Mouse (Mus musculus): ENCODE results near the gene Necap2. TPM values are rescaled to one million over a fixed set of nuclear protein-coding genes. Genes with fewer than 3 reads are reported as not detected.

The Necap2 gene
- total and polyA plus RNA-seq, 2 experiments from 2014 or later: 43.0 to 51.1 TPM

DNA sequence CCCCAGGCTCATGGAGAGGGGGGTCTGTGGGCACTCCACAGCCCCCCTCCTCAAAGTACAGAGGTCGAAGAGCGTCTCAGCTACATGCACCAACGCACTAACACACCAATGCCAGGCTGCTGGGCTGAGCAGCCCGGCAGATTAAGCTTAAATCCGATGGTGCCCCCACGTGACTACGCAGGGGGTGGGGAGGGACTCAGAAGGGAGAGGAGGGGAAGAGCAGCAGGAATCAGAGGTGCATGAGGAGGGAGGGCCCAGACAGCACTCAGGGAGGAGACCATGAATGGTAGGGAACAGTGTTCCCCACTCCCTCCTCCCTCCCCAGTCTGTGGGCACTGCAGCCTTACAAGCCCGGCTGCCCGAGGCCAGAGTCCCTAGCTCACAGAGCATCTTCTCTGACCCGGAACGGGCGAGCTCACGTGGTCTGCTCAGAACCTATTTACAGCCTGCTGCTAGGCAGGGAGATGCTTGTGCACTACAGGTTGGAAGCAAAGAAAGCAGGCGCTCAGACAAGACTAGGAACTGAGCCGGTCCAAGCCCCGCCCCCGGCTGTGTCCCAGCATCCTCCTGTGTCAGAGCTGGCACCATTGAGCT lies 24.5 kb downstream of the Necap2 start:
- WGBS: 7% methylated on average over 17 of the region's 17 CpGs
- DNase-seq: peak; percentile 85
- peaks cover 40% of the 10 kb centered on the region for H3K4me1 ChIP-seq (ENCODE audit: insufficient read depth)

DNA sequence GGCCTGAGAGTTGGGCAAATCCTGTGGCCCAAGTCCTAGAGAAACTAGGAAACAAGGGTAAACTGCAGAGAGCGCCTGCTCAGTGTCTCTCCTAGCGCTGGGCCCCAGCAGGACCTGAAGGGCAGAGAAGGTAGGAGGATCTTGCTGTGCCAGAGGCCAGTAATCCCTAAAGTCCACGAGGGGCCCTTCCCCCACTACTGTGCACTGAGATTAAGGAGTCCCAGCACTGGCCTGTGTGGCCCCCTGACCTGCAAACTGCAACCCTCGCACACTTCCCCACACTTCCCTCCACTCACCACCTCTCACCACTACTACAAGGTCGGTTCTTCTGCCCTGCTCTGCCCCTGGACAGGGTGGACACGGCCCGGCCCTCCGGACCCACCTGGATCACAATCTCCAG lies 25.0 kb downstream of the Necap2 start:
- Histone ChIP-seq H3K36me3 (ENCODE audit: insufficient read depth) (no peaks in the 10 kb centered on the region), H3K4me2 (ENCODE audit: low read depth) (peak overlapping the region; percentile 49), H3K9ac (peak overlapping the region; percentile 54), H3K27me3 (ENCODE audit: insufficient read depth, low read length) (no peaks in the 10 kb centered on the region), H3K4me1 (ENCODE audit: insufficient read depth) (peaks cover 45% of the 10 kb centered on the region), H3K27ac (ENCODE audit: low read depth, low read length) (peak overlapping the region; percentile 89), H3K4me3 (ENCODE audit: low read depth, low read length) (peak overlapping the region; percentile 24), H3K9me3 (ENCODE audit: low read length) (no peaks in the 10 kb centered on the region)
- ATAC-seq (no peak), DNase-seq (no peak)
- no peak for TF ChIP-seq CTCF (IDR thresholded peaks at IDR 0.05; ENCODE audit: low read depth)
- WGBS: 19% methylated on average over 8 of the region's 8 CpGs

More for the DNA sequence above, 24.5 kb downstream of the Necap2 start:
- Histone ChIP-seq H3K9ac (peak overlapping the region; percentile 54), H3K27me3 (ENCODE audit: insufficient read depth, low read length) (no peaks in the 10 kb centered on the region), H3K27ac (ENCODE audit: low read depth, low read length) (peak overlapping the region; percentile 89), H3K9me3 (ENCODE audit: low read length) (no peaks in the 10 kb centered on the region), H3K36me3 (ENCODE audit: insufficient read depth) (no peaks in the 10 kb centered on the region), H3K4me3 (ENCODE audit: low read depth, low read length) (peak overlapping the region; percentile 24), H3K4me2 (ENCODE audit: low read depth) (peak overlapping the region; percentile 49)
- no peak for TF ChIP-seq CTCF (IDR thresholded peaks at IDR 0.05; ENCODE audit: low read depth)
- peak; percentile 86 for ATAC-seq

DNA sequence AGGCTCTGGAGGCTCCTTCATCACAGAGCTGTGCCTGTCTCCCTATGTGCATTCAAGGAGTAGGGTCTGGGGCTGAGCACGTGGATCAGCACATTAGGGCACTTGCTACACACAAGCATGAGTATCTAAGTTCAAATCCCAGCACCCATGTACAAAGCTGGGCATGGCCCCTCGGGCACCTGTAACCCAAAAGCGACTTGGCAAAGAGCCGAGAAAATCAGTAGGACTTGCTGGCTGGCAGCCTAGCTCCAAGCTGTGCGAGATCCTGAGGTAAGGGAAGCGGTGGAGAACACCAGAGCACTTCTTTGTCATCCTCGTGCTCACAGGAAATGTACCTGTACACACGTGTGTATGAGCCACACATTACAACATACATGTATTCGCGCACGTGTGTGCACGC lies 25.7 kb downstream of the Necap2 start:
- ATAC-seq (no peak), DNase-seq (peak; percentile 47)
- TF ChIP-seq CTCF (IDR thresholded peaks at IDR 0.05; ENCODE audit: low read depth): no peak
- Histone ChIP-seq H3K27ac (ENCODE audit: low read depth, low read length) (peak overlapping the region; percentile 89; the same call in 1 of the 2 replicates), H3K4me3 (ENCODE audit: low read depth, low read length) (no peak overlapping the region), H3K9me3 (ENCODE audit: low read length) (no peaks in the 10 kb centered on the region), H3K4me2 (ENCODE audit: low read depth) (peak overlapping the region; percentile 49), H3K36me3 (ENCODE audit: insufficient read depth) (no peaks in the 10 kb centered on the region), H3K9ac (peak overlapping the region; percentile 54; the same call in 1 of the 2 replicates), H3K4me1 (ENCODE audit: insufficient read depth) (peaks cover 45% of the 10 kb centered on the region), H3K27me3 (ENCODE audit: insufficient read depth, low read length) (no peaks in the 10 kb centered on the region)
- 56% methylated on average over 12 of the region's 12 CpGs for WGBS

DNA sequence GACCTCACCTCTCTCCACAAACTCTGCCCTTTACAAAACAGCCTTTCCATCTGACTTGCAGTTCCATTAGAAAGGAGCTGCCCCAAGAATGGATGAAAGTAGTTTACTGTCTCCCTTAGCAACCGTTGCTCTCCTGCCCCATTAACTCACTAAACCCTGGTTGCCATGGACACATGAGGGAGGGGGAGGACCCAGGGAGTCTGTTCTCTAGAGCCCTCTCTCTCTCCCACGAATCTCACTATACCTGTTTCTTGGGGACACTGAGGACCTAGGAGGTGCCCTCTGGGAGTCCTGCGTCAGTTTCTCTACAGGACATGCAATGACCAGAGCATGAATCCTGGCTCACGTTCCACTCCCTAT lies 28.7 kb downstream of the Necap2 start:
- DNase-seq: peak; percentile 86
- no peak for TF ChIP-seq CTCF (IDR thresholded peaks at IDR 0.05; ENCODE audit: low read depth)
- Histone ChIP-seq H3K4me1 (ENCODE audit: insufficient read depth) (peaks cover 45% of the 10 kb centered on the region), H3K4me3 (ENCODE audit: low read depth, low read length) (no peak overlapping the region), H3K9me3 (ENCODE audit: low read length) (no peaks in the 10 kb centered on the region), H3K9ac (peak overlapping the region; percentile 26), H3K4me2 (ENCODE audit: low read depth) (peak overlapping the region; percentile 23), H3K36me3 (ENCODE audit: insufficient read depth) (peaks cover 15% of the 10 kb centered on the region), H3K27ac (ENCODE audit: low read depth, low read length) (peak overlapping the region; percentile 82), H3K27me3 (ENCODE audit: insufficient read depth, low read length) (no peaks in the 10 kb centered on the region)
- ATAC-seq: peak; percentile 73
- 12% methylated on average over 4 of the region's 4 CpGs for WGBS

DNA sequence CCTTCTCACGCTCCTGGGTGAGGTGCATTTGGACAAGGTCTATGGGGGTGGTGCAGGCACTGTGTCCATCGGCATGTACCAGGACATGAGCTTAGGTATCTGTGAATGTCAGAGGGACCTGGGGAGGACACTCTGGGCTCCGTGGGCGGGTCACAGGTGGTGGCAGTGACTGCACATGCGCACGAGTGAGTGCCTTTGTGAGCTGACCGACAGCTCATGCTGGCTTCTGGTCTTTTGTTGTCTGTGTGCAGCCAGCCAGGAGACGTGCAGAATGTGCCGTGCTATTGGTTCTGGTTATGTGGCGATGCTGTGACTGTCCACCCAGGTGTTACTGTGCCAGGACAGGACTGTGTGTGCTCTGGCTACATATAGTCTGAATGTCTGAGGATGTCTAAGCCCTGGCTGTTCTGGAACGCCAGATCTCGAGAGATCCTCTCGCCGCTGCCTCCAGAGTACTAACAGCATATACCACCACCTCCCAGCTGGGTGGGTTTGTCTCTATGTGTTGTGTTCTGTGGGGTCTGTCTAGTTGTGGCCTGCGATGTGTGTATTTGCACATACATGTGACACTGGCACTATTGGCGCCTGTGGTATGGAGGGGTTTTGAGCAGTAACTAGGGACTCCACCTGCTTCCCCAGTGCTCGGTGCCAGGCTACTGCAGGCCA lies 29.2 kb downstream of the Necap2 start:
- Histone ChIP-seq H3K9ac (peak overlapping the region; percentile 26), H3K4me3 (ENCODE audit: low read depth, low read length) (no peak overlapping the region), H3K9me3 (ENCODE audit: low read length) (no peaks in the 10 kb centered on the region), H3K36me3 (ENCODE audit: insufficient read depth) (peaks cover 15% of the 10 kb centered on the region), H3K4me2 (ENCODE audit: low read depth) (peak overlapping the region; percentile 23), H3K27ac (ENCODE audit: low read depth, low read length) (peak overlapping the region; percentile 82), H3K27me3 (ENCODE audit: insufficient read depth, low read length) (no peaks in the 10 kb centered on the region), H3K4me1 (ENCODE audit: insufficient read depth) (peaks cover 40% of the 10 kb centered on the region)
- WGBS: 22% methylated on average over 17 of the region's 17 CpGs
- DNase-seq: peak; percentile 70
- peak; percentile 24 for ATAC-seq
- no peak for TF ChIP-seq CTCF (IDR thresholded peaks at IDR 0.05; ENCODE audit: low read depth)

DNA sequence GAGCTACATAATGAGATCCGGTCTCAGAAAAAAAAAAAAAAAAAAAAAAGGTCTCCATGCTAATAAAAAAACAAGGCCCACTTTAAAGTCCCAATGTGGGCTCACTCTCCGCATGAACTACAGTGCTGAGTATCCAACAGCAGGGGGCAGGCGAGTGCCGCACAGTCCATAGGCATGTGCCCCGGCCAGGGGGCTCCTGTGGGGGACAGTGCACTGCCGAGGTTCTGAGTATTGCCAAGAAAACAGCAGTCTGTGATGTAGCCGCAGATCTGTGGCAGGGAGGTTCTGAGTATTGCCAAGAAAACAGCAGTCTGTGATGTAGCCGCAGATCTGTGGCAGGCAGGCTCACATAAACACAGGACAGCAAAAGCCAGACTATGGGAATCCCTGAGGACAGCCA lies 33.3 kb downstream of the Necap2 start:
- Histone ChIP-seq H3K9ac (no peak overlapping the region), H3K4me1 (ENCODE audit: insufficient read depth) (peaks cover 17% of the 10 kb centered on the region), H3K4me3 (ENCODE audit: low read depth, low read length) (no peak overlapping the region), H3K27ac (ENCODE audit: low read depth, low read length) (no peak overlapping the region), H3K9me3 (ENCODE audit: low read length) (no peaks in the 10 kb centered on the region), H3K4me2 (ENCODE audit: low read depth) (no peak overlapping the region), H3K36me3 (ENCODE audit: insufficient read depth) (peaks cover 40% of the 10 kb centered on the region), H3K27me3 (ENCODE audit: insufficient read depth, low read length) (no peaks in the 10 kb centered on the region)
- TF ChIP-seq CTCF (IDR thresholded peaks at IDR 0.05; ENCODE audit: low read depth): peak; percentile 89
- ATAC-seq (peak; percentile 72), DNase-seq (peak; percentile 82)
- WGBS: 13% methylated on average over 8 of the region's 8 CpGs

DNA sequence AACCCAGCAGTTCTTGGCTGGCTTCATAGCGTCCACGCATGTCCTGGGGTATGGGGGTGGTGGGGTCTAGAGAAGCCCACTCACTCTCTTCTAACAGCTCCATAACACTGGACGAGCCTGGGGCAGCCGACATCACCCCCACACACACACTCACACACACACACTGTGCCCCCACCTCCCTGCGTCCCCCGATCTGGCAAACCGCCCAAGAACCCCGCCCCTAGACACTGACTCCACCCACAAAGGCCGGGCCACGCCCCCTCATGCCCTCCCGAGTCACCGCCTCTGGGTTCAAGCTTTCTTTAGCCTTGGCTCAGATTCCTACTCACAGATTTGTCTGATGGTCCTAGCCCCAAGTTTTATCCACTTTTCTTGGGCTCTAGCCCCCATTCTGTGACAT lies 37.0 kb downstream of the Necap2 start:
- no peaks in the 10 kb centered on the region for H3K9me3 ChIP-seq (ENCODE audit: low read length)
- peaks cover 54% of the 10 kb centered on the region for H3K36me3 ChIP-seq (ENCODE audit: insufficient read depth)
- no peak overlapping the region for H3K9ac ChIP-seq
- H3K4me2 ChIP-seq (ENCODE audit: low read depth): no peak overlapping the region
- no peak overlapping the region for H3K4me3 ChIP-seq (ENCODE audit: low read depth, low read length)
- no peaks in the 10 kb centered on the region for H3K27me3 ChIP-seq (ENCODE audit: insufficient read depth, low read length)
- no peak for TF ChIP-seq CTCF (IDR thresholded peaks at IDR 0.05; ENCODE audit: low read depth)
- H3K4me1 ChIP-seq (ENCODE audit: insufficient read depth): no peaks in the 10 kb centered on the region
- DNase-seq (no peak), ATAC-seq (no peak)
- no peak overlapping the region for H3K27ac ChIP-seq (ENCODE audit: low read depth, low read length)
- WGBS: 50% methylated on average over 12 of the region's 12 CpGs

All from forebrain, postnatal 0 days (tissue).